Mouse (Mus musculus) embryonic stem cell, embryonic (primary cell): ENCODE data around the gene Dido1.

ENCODE experiments used
- CTCF ChIA-PET, 4 experiments: fragments of 300-600 bp in 2 of 4; fragments of 350-600 bp in 2 of 4; sonication (Branson Sonifier 250); formaldehyde crosslinking; loops; one replicate each; lab custom pipeline; 2022; ENCODE audit warnings: inconsistent platforms in 2 of 4; lab: Charles Lee
- POLR2A ChIA-PET, 4 experiments: fragments of 300-600 bp in 2 of 4; fragments of 350-600 bp in 2 of 4; sonication (Branson Sonifier 250); formaldehyde crosslinking; loops; one replicate each; lab custom pipeline; 2022; ENCODE audit warnings: antibody characterized with exemption in 4 of 4, inconsistent platforms in 1 of 4; lab: Charles Lee

Gene Dido1

GRCm38 (mm10) chr2:180610283-180610682 is 99.5 kb downstream of the Dido1 start:
- ChIA-PET CTCF (no interaction called here), POLR2A (interaction anchor here in 1 of 4 experiments (0.6 to 2.4 kb wide), 3 partner anchors 21 to 120 kb away, joined by 3 to 6 read pairs (median 5); partner anchors contain the start of gene Ogfr)
